Mouse (Mus musculus) liver, adult 2 months (tissue): ENCODE data around the gene Ccpg1os. TPM values are rescaled to one million over a fixed set of nuclear protein-coding genes. Genes with fewer than 3 reads are reported as not detected.
A peak's percentile ranks its signal among the peaks of the same experiment; 100 is the strongest.

Experiments used
- DNase-seq: peaks from one replicate; pipeline ENCODE4 v3.0.0-alpha.2; 2011; ENCODE audit warnings: low read depth, low spot score; ENCODE audit errors: extremely low read depth
- H3K27ac ChIP-seq: fragments of 200-500 bp; replicated peaks from 2 replicates; pipeline ENCODE4 v1.5.1; 2012; ENCODE audit warnings: low read depth, mild to moderate bottlenecking, control low read depth, inconsistent platforms, low read length; ENCODE audit not compliant: insufficient read depth
- H3K27me3 ChIP-seq: fragments of 200-500 bp; 2 replicates; pipeline ENCODE4 v1.6.1; 2012; ENCODE audit warnings: mild to moderate bottlenecking, moderate library complexity, low read length, inconsistent platforms; ENCODE audit not compliant: control insufficient read depth, insufficient read depth
- H3K36me3 ChIP-seq: fragments of 200-500 bp; 2 replicates; pipeline ENCODE4 v1.6.1; 2012; ENCODE audit warnings: low read length, inconsistent platforms; ENCODE audit not compliant: control insufficient read depth, insufficient read depth
- H3K4me1 ChIP-seq: fragments of 200-500 bp; 2 replicates; pipeline ENCODE4 v1.6.1; 2011; ENCODE audit warnings: low read length; ENCODE audit not compliant: control insufficient read depth, insufficient read depth
- H3K4me3 ChIP-seq: fragments of 200-500 bp; 2 replicates; pipeline ENCODE4 v1.5.1; 2011; ENCODE audit warnings: low read depth, mild to moderate bottlenecking, control low read depth, low read length, moderate library complexity; ENCODE audit not compliant: insufficient read depth
- H3K79me2 ChIP-seq: fragments of 200-500 bp; 2 replicates; pipeline ENCODE4 v1.6.1; 2012; ENCODE audit warnings: inconsistent platforms, mild to moderate bottlenecking, low read length, moderate library complexity; ENCODE audit not compliant: control insufficient read depth, insufficient read depth
- H3K9ac ChIP-seq: fragments of 200-500 bp; 2 replicates; pipeline ENCODE4 v1.6.1; 2012; ENCODE audit warnings: low read depth, mild to moderate bottlenecking, control low read depth, inconsistent platforms, low read length
- CTCF ChIP-seq: fragments of 200-500 bp; IDR thresholded peaks from 2 replicates; pipeline ENCODE4 v1.5.1; 2011; ENCODE audit warnings: low read depth, low read length, control low read depth
- POLR2A ChIP-seq: fragments of 200-500 bp; IDR thresholded peaks from 2 replicates; pipeline ENCODE4 v1.6.1; 2011; ENCODE audit warnings: low read length, control low read depth; ENCODE audit not compliant: insufficient read depth; ENCODE audit errors: extremely low read depth
- WGBS: fragments of 180-500 bp; shearing (Covaris S2); methylation state at CpG from one replicate; pipeline ENCODE4 v1.1.7; 2018; 5-methylcytosine and 5-hydroxymethylcytosine counted together
- polyA plus RNA-seq: library from polyadenylated mRNA; depleted of rRNA; stranded (reverse); fragments of >200 nt; gene quantifications from 2 replicates; pipeline ENCODE4 v1.2.3, GENCODE M21; 2012
- total RNA-seq: library from RNA; depleted of rRNA; stranded (reverse); fragments of >200 nt; gene quantifications from 2 replicates; pipeline ENCODE4 v1.2.3, GENCODE M21; 2014

The Ccpg1os gene
- total and polyA plus RNA-seq, 2 experiments = 9.4 to 15.8 TPM

- H3K4me3 ChIP-seq = no peak overlapping the region
- H3K27ac ChIP-seq = no peak overlapping the region
- peaks cover 3% of the 10 kb centered on the region; the same call in 1 of the 2 replicates for H3K79me2 ChIP-seq
- no peak for DNase-seq
- H3K9ac ChIP-seq = no peak overlapping the region
- TF ChIP-seq POLR2A (no peak), CTCF (no peak)
- no peaks in the 10 kb centered on the region for H3K27me3 ChIP-seq
- no peaks in the 10 kb centered on the region for H3K4me1 ChIP-seq
- peaks cover 11% of the 10 kb centered on the region for H3K36me3 ChIP-seq
Measured at GRCm38 (mm10) chr9:72996167-72996566, 11.0 kb upstream of the Ccpg1os start.

- Histone ChIP-seq H3K4me1 (peaks cover 3% of the 10 kb centered on the region), H3K9ac (no peak overlapping the region), H3K4me3 (no peak overlapping the region), H3K36me3 (no peaks in the 10 kb centered on the region), H3K27ac (no peak overlapping the region), H3K27me3 (no peaks in the 10 kb centered on the region), H3K79me2 (peaks cover 5% of the 10 kb centered on the region; the same call in 1 of the 2 replicates)
- TF ChIP-seq POLR2A (no peak), CTCF (no peak)
- DNase-seq = no peak
- whole genome bisulfite sequencing = 92% methylated on average over 5 of the region's 5 CpGs
Measured at GRCm38 (mm10) chr9:72992576-72992975, 7.4 kb upstream of the Ccpg1os start.

- no peaks in the 10 kb centered on the region for H3K27me3 ChIP-seq
- TF ChIP-seq POLR2A (no peak), CTCF (no peak)
- H3K4me3 ChIP-seq = no peak overlapping the region
- WGBS = 94% methylated on average over 2 of the region's 2 CpGs
- H3K9ac ChIP-seq = no peak overlapping the region
- H3K4me1 ChIP-seq = peaks cover 4% of the 10 kb centered on the region
- DNase-seq = no peak
- H3K79me2 ChIP-seq = peaks cover 9% of the 10 kb centered on the region; the same call in 1 of the 2 replicates
- H3K36me3 ChIP-seq = no peaks in the 10 kb centered on the region
- H3K27ac ChIP-seq = no peak overlapping the region
Measured at GRCm38 (mm10) chr9:72991420-72991819, 6.2 kb upstream of the Ccpg1os start.

- no peaks in the 10 kb centered on the region for H3K36me3 ChIP-seq
- no peaks in the 10 kb centered on the region for H3K27me3 ChIP-seq
- H3K9ac ChIP-seq = no peak overlapping the region
- no peak overlapping the region; the same call in 1 of the 2 replicates for H3K27ac ChIP-seq
- peaks cover 12% of the 10 kb centered on the region; the same call in 1 of the 2 replicates for H3K79me2 ChIP-seq
- TF ChIP-seq CTCF (no peak), POLR2A (no peak)
- DNase-seq = peak; percentile 41
- H3K4me1 ChIP-seq = peaks cover 6% of the 10 kb centered on the region
- H3K4me3 ChIP-seq = no peak overlapping the region
- WGBS = 49% methylated on average over 5 of the region's 5 CpGs
Measured at GRCm38 (mm10) chr9:72988706-72989105, 3.5 kb upstream of the Ccpg1os start.

GRCm38 (mm10) chr9:72987703-72988102, 2.5 kb upstream of the Ccpg1os start:
- Histone ChIP-seq H3K4me1 (peaks cover 6% of the 10 kb centered on the region), H3K27ac (no peak overlapping the region), H3K27me3 (no peaks in the 10 kb centered on the region), H3K9ac (no peak overlapping the region), H3K36me3 (no peaks in the 10 kb centered on the region), H3K4me3 (no peak overlapping the region), H3K79me2 (peaks cover 12% of the 10 kb centered on the region; the same call in 1 of the 2 replicates)
- no peak for DNase-seq
- WGBS = 77% methylated on average over 3 of the region's 3 CpGs
- TF ChIP-seq CTCF = no peak
- no peak for TF ChIP-seq POLR2A

GRCm38 (mm10) chr9:72983066-72983465, 2.1 kb downstream of the Ccpg1os start:
- no peaks in the 10 kb centered on the region for H3K27me3 ChIP-seq
- TF ChIP-seq CTCF (no peak), POLR2A (no peak)
- H3K4me3 ChIP-seq = no peak overlapping the region
- H3K9ac ChIP-seq = no peak overlapping the region
- WGBS = 62% methylated on average over 2 of the region's 2 CpGs
- H3K36me3 ChIP-seq = no peaks in the 10 kb centered on the region
- no peak for DNase-seq
- peaks cover 9% of the 10 kb centered on the region; the same call in 1 of the 2 replicates for H3K79me2 ChIP-seq
- no peak overlapping the region for H3K27ac ChIP-seq
- peaks cover 3% of the 10 kb centered on the region; the same call in 1 of the 2 replicates for H3K4me1 ChIP-seq
